Mouse (Mus musculus) Muller cell, postnatal 12 days (primary cell): ENCODE results near the gene Tbl1xr1.

ENCODE experiments used
- DNase-seq: peaks from one replicate; pipeline ENCODE4 v3.0.0-alpha.2; 2015; ENCODE audit errors: inconsistent ontology term

Gene Tbl1xr1

DNA sequence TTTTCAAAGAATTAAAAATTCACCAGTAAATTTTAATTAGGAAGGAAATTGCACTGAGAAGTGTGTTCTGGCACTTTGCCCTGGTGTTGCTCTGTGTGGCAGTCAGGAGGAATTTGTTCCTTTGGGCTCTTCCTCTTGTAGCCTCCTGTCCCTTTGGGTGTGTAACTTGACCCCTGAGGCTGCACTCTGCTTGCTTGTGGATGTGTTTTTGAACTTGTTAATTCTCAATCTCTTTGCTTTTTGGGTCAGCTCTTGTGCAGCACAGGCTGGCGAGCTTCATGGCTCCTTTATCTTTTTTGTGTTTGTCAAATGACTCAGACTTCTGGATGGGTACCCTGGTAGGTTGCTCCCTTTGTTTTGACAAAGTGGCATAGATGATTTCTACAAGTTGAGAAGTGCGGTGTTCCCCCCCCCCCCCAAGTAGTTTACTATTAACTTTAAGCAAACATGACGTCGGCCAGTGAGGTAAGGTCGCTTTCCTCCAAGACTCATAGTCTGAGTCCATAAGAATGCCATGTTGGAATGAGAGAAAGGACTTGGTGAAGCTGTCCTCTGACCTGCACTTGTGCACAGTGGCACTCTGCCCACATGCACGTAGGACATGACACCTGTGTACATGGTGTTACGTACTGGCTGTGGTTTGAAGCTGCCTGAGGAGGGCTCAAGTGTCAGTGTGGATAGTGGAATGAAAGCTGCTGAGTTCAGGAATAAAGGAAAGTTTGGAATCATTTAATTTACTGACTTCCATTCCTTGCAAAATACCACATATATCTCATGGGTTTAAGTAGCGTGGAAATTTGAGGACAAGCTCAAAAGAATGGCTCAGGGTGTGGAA lies 14.2 kb downstream of the Tbl1xr1 start:
- peak; percentile 76 for DNase-seq

DNA sequence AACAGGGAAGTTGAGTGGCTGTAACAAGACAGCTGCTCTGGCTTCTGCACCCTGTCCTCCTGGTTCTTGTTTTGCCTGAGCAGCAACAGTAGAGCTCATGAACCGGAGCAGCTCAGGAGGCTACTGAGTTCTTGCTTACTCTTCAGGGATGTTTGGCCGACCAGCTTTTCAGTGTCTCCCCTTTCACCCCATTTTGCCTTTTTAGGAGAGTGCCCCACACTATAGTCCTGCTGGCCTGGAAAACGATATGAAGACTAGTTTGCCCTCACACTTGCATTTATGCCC lies 14.8 kb downstream of the Tbl1xr1 start:
- DNase-seq, result no peak

- no peak for DNase-seq
These were observed 15.2 kb downstream of the Tbl1xr1 start for GRCm38 (mm10) chr3:22091681-22092080.

- no peak for DNase-seq
These were observed 16.3 kb downstream of the Tbl1xr1 start for GRCm38 (mm10) chr3:22092784-22093183.

DNA sequence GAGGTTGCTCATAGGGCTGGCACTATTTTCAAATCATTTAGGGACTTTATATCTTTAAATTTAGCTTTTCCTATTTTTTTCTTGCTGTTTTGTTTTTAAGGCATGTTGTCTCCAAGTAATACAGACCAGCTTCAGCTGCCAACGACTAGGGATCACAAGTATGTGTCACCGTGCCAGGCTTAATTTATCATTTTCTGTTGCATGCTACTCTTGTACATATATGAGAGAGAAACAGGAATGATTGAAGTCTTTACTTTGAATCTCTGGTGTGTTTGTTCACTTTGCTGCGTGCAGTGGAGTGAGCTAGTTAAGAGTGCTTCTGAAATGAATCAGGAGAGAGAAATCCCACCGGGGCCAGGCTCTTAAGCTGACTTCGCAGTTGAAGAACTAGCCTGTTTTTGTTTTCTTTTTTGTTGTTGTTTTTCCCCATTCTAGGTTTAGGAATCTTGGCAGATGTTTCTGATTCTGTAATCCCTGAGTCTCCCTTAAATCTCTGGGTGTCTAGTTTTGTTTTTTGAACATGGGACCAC lies 27.6 kb downstream of the Tbl1xr1 start:
- no peak for DNase-seq

DNA sequence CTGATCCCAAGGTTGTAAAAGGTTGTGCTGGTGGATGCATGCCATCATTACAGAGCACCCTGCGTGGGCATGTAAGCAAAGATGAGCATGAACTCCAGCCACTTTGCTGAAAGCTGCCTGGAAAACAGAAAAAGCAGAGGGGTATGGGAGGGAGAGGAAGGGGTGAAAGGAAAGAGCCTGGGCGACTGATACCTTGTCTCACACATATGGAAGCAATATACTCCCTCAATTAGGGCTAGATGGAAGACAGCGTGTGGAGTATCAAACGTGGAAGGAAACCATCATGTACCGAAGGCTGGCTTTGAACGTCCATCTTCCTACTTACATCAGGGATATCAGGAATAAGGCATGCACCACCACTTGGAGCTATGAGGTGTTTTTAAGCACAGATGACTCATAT lies 29.0 kb downstream of the Tbl1xr1 start:
- DNase-seq, result no peak

DNA sequence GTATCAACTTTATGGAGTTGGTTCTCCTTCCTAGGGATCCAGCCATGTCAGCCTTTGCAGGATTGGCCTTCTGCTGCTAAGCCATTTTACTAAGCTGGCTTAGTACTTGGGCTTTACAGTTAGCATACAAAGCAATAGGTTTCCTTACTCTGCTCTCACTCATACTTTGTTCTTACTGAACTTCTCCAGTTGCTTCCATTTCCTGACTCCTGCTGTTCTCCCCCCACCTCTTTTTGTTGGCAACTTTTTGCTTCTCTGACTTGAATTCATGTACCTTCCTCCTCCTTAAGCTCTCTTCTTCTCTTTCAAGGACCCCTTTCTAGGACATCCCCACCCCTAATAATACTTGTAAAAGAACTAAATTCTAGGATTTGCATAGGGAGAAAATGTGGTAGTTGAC lies 31.6 kb downstream of the Tbl1xr1 start:
- DNase-seq, result no peak

DNA sequence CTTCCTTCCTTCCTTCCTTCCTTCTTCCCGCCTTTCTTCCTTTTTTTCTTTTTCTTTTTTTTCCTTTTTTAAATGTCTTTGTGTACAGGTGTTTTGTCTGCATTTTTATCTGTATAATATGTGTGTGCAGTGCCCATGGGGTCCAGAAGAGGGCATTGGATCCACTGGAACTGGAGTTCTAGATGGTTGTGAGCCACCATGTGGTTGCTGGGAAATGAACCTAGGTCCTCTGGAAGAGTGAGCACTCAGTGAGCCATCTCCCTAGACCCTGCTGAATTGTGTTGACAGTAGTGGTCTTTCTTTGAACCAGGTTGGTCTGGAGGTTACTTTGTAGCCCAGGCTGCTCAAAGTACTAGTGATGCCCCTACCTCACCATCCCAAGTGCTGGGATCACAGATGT lies 33.2 kb downstream of the Tbl1xr1 start:
- no peak for DNase-seq

DNA sequence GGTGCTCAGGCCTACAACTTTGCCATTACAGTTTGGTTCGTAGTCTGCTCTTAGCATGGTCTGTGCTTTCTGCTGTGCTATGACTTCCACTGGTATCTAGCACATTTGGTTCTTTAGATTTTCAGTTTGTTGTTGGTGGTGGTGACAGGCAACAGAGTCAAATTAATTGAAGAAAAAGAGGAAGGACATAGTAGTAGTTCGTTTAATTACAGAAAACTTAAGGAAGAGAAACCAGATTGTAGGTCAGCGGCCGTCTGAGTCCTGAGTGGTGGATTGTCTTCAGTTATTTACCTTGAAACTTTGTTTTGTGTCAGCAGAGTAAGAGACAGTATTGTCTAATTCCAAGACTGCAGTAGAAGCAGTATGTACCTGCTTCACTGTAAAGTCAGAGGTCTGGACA lies 37.3 kb downstream of the Tbl1xr1 start:
- DNase-seq, result no peak

GRCm38 (mm10) chr3:22115221-22115620 lies 38.8 kb downstream of the Tbl1xr1 start:
- DNase-seq, result no peak

GRCm38 (mm10) chr3:22115678-22116077 lies 39.2 kb downstream of the Tbl1xr1 start:
- DNase-seq, result no peak

- no peak for DNase-seq
These were observed 39.7 kb downstream of the Tbl1xr1 start for GRCm38 (mm10) chr3:22116188-22116587.

DNA sequence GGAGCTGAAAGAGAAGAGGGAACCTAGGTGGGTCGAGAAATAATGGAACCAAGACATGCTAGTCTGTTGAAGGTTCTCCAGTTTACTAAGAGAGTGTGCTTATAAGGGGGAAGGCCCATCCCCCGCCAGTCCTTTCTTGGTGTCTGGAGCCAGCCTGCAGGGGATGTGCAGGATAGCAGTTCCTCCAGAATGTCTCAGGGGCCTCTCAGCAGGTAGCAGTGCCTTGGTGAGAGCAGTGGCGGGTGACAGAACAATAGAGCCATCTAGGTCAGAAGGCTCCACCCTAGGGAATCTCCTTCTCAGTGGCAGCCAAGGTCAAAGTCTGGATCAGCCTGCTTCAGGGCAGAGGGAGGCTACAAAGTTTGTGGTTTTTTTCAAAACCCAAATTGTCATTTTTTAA lies 45.3 kb downstream of the Tbl1xr1 start:
- DNase-seq, result no peak

DNA sequence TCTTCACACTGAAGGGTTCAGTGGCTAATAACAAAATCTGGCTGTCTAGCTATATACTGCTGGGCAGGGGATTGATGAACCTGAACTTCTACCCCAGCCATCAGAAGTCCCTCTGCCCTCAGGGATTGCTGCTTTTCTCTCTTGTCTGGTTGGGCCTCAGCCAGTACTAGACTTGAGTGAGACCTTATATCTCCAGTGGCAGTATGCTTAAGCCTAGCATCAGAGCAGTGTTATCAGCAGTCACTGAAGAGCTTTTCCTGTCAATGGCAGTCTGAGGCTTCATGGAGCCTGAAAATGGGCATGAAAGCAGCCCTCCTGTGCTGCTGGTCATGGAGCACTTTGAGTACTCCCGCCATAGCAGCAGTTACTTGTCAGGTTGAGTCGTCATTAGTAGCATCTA lies 46.7 kb downstream of the Tbl1xr1 start:
- no peak for DNase-seq

GRCm38 (mm10) chr3:22126251-22126826 lies 49.9 kb downstream of the Tbl1xr1 start:
- DNase-seq, result no peak

DNA sequence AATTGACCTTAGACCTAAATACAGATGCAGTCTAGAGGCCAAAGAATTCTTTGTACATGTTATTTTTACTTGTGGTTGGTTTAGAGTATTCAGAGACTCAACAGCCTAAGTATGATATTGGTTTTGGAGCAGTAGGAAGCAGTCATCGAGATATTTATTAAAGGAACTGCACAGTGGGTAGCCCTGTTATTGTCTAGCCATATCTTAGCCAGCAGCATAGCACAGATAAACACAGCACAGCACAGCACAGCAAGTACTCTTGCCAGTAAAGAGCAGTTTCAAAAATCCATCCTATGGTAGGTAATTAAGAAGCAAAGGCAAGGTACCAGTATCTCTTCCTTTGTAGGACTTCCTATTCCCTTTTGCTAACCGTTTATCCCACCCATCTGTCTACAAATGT lies 54.8 kb downstream of the Tbl1xr1 start:
- no peak for DNase-seq

- no peak for DNase-seq
These were observed 57.2 kb downstream of the Tbl1xr1 start for GRCm38 (mm10) chr3:22133626-22134025.

DNA sequence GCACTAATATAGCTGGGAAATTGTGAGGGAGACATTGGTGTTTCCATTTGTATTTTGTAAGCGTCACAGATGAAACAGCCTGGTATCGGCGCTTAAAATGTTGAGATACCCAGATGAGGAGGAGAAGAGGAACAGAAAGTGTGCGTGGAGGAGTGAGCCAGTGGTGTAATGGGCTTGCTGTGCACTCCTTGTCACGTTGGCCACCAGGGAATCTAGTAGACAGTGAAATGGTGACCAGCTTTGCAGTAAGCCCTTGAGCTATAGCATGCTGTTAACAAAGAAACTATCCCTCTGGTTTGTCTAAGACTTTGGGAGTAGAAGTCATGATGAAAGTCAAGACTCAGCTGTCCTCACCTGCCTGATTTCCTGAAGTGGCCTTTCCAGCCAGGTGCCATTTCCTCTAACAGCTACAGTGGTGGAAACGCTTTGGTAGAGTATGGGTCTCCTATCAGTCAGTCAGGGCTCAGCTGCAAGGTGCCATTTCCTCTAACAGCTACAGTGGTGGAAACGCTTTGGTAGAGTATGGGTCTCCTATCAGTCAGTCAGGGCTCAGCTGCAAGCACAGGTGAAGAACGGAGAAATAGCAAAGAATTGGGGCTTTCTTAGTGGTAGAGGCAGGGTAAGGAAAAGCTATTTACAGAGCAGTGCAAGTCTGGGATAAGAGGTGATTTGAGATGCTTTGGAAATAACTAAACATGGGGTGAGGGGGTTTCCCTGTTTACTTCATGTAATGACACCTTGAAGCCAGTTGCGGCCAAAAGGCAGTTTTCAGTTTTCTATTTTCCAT lies 61.5 kb downstream of the Tbl1xr1 start:
- DNase-seq, result no peak

DNA sequence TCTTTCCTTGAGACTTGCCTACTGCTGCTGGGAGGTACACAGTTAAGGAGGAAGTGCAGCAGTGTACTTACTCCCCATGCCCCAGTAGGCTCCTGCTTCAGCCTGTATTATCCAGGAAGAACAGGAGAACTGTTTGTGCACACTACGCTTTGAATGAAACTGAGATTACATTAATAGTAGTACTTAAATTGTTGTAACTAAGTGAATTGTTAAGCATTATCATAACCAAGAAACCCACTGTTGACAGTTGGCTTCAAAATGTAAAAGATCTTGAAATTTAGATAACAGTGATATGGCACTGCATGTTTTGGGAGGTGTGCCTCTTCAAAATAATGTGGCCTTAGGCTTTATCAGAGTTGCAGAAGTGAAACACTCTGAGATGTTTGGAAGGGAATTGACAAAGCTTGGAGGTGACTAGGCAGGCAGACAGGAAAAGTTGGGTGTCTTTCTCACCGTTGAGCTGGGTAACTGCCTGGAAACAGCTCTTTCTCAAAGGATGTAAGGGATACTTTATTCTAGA lies 62.2 kb downstream of the Tbl1xr1 start:
- DNase-seq, result no peak

DNA sequence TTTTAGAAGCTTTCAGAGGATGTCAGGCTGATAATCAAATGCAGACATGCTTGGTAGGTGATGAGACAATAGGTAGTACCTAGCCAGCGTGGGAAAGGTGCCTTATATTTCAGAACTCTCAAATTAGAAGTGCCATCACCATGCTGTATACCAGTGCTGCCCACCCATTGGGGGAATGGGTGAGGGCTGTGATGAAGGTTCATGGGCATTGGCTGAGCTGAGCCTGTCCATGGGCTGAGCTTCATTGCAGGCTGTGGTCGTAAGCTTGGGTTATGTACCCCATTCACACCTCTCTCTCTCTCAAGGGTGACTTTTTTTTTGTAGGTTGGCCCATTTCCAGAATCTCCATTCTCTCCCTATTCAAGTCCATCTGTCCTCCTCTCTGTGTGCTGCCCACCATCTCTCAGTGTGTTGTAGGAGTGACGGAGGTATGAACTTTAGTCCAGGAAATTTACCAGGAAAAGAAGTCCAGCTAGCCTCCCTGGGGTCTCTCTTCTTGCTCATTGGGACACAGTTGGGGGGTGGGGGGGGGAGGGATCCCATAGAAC lies 63.7 kb downstream of the Tbl1xr1 start:
- no peak for DNase-seq

DNA sequence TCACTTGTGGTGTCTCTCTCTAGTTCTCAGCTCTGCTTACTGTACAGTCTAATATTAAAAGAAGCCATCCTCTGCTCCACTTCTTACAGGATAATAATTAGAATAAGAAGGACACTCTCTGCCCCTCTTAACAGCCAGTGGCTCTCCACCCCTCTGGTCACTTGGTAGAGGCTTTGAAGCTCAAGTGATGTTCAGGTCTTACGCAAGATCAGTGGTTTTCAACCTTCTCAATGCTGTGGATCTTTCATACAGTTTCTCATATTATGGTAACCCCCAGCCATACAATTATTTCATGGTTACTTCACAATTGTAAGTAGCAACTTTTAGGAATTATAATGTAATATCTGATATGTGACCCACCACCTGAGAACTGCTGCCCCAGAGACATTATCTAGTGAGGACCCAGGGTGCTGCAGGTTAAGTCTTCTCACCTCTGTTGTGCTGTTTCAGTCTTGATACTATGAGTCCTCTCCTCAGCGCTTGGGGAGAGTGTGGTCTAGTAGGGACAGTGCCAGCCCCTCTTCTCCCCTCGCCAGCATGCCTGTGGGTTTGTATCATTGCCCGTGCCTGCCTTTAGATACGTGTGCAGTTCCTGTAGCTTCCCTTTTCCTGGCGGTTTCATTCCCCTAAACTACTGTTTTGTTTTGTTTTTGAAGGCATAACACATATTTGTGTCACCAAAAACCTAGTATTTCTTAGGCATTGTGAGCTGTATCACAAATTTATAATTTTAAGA lies 65.7 kb downstream of the Tbl1xr1 start:
- no peak for DNase-seq
